ENCODE assay signal across 8 mouse cellular contexts in the genomic region with DNA sequence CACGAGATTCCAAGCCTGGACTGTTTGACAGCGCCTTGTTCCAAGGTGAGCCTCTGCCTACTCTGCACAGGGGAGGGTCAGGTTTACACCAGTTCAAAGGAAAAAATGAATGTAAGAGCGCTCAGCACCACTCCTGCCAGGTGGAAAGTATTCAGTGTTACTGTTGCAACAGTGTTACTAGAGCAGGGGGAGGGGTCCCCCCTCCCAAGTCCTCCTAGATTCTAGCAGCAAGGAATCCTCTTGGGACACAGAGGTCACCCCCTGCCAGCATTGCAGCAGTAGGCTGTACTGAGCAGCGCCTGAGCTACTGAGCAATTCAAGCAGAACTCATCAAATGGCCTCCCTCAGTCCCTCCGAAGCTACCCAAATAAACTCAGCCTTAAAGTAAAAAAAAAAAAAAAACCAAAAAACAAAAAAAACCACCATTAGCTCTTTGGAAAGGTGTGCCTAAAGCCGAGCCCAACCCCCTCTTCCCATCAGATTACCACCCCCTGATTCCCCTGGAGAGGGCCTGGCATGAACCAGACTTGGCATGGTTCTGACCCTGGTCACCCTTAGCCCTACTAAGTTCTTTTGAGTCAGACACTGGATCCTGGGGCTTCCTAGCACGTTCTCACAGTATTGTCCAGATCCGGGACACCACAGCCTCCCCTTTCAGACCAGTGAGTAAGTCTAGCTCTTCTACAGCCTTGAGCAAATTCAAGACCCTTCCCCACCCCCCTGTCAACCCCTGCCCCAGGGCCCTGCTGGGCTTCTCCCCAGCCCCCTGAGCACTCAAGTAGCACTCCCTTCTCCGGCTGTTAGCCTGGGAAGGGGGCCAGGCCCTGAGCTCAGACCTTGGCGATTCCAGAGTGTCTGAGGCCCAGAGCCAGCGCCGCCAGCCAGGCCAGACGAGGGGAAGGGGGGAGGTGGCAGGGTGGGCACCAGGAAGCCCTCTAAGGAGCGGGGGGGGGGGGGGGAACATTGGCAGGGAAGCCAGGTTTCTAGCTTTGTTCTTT. TPM values are rescaled to one million over a fixed set of nuclear protein-coding genes. Genes with fewer than 3 reads are reported as not detected.
DNase-seq lines count a peak whose midpoint lies in the region; ATAC-seq and TF ChIP-seq lines count a peak whose summit lies in the region.

A gene (plus strand): TSS at position 585 of the 998 bp plus-strand sequence.

- intact Hi-C loops in heart, adult 2 months (cut with DNase I): no loop called here

- H3K27me3 ChIP-seq in heart, adult 2 months (ENCODE audit: control insufficient read depth, insufficient read depth, low read length): no peaks in the 10 kb centered on the region
- no peaks in the 10 kb centered on the region for H3K27me3 ChIP-seq in kidney, adult 2 months (replicated peaks; ENCODE audit: control insufficient read depth, insufficient read depth, low read length)
- peaks cover 97% of the 10 kb centered on the region for H3K27me3 ChIP-seq in liver, embryonic 12.5 days (replicated peaks)
- peaks cover 14% of the 10 kb centered on the region for H3K27me3 ChIP-seq in neural tube, embryonic 14.5 days (ENCODE audit: control insufficient read depth, insufficient read depth, low read length)

- H3K4me2 ChIP-seq in liver, embryonic 12.5 days: peak within 1 kb of the TSS; percentile 69
- H3K4me2 ChIP-seq in neural tube, embryonic 14.5 days (ENCODE audit: low read depth, low read length): peak within 1 kb of the TSS; percentile 98

- 45% methylated on average over 14 of the region's 14 CpGs for WGBS in heart, adult 2 months
- 52% methylated on average over 11 of the region's 14 CpGs for WGBS in kidney, adult 2 months
- WGBS in liver, embryonic 12.5 days (ENCODE audit: insufficient replicate concordance): 40% methylated on average over 14 of the region's 14 CpGs
- 18% methylated on average over 13 of the region's 14 CpGs for WGBS in neural tube, embryonic 14.5 days

- no peak for TF ChIP-seq POLR2A in heart, adult 2 months (IDR thresholded peaks at IDR 0.05; ENCODE audit: insufficient read depth, low read depth, low read length)
- TF ChIP-seq POLR2A in kidney, adult 2 months (IDR thresholded peaks at IDR 0.05; ENCODE audit: low read depth, low read length): no peak

- H3K36me3 ChIP-seq in heart, adult 2 months (ENCODE audit: control insufficient read depth, insufficient read depth, low read length): no peaks in the 10 kb centered on the region
- no peaks in the 10 kb centered on the region for H3K36me3 ChIP-seq in kidney, adult 2 months (ENCODE audit: control insufficient read depth, insufficient read depth, low read length)
- H3K36me3 ChIP-seq in liver, embryonic 12.5 days: no peaks in the 10 kb centered on the region
- no peaks in the 10 kb centered on the region for H3K36me3 ChIP-seq in neural tube, embryonic 14.5 days (ENCODE audit: control insufficient read depth, insufficient read depth, low read length)

- peak within 1 kb of the TSS; percentile 88 for H3K27ac ChIP-seq in heart, adult 2 months
- H3K27ac ChIP-seq in kidney, adult 2 months (ENCODE audit: insufficient read depth, low read depth, low read length): peak within 1 kb of the TSS; percentile 67
- H3K27ac ChIP-seq in liver, embryonic 12.5 days: peak within 1 kb of the TSS; percentile 45; the same call in 1 of the 2 replicates
- H3K27ac ChIP-seq in neural tube, embryonic 14.5 days (ENCODE audit: low read depth, low read length): peak within 1 kb of the TSS; percentile 73

- no peak for ATAC-seq in liver, embryonic 12.5 days
- ATAC-seq in neural tube, embryonic 14.5 days (ENCODE audit: low read depth): peak; percentile 68; the same call in 1 of the 2 replicates

- TF ChIP-seq EP300 in heart, adult 2 months (IDR thresholded peaks at IDR 0.05; ENCODE audit: insufficient read depth, low read depth, low read length): no peak

- DNase-seq in layer of hippocampus, adult 11-12 months (ENCODE audit: low spot score): peak; percentile 40
- no peak for DNase-seq in layer of hippocampus, adult 9-10 months (ENCODE audit: low spot score)
- DNase-seq in cerebellum, postnatal 25 days: peak; percentile 85 to 89
- peak; percentile 84 to 85 for DNase-seq in heart, adult 2 months
- DNase-seq in kidney, adult 2 months: peak; percentile 51
- no peak for DNase-seq in thymus, postnatal 25 days

- no peaks in the 10 kb centered on the region for H3K9me3 ChIP-seq in liver, embryonic 12.5 days (replicated peaks)
- no peaks in the 10 kb centered on the region for H3K9me3 ChIP-seq in neural tube, embryonic 14.5 days (ENCODE audit: control insufficient read depth, low read length)

- peaks cover 9% of the 10 kb centered on the region for H3K4me1 ChIP-seq in heart, adult 2 months (ENCODE audit: control insufficient read depth, insufficient read depth, low read length)
- 0 out of 2 replicates have a peak, but pooled peaks cover 3% of the 10 kb centered on the region for H3K4me1 ChIP-seq in kidney, adult 2 months (ENCODE audit: control insufficient read depth, insufficient read depth, low read length)
- H3K4me1 ChIP-seq in liver, embryonic 12.5 days: peaks cover 27% of the 10 kb centered on the region
- peaks cover 18% of the 10 kb centered on the region; the same call in 1 of the 2 replicates for H3K4me1 ChIP-seq in neural tube, embryonic 14.5 days (ENCODE audit: control insufficient read depth, insufficient read depth, low read length)

- H3K9ac ChIP-seq in heart, adult 2 months (ENCODE audit: low read depth, low read length): peak within 1 kb of the TSS; percentile 88
- H3K9ac ChIP-seq in liver, embryonic 12.5 days: peak within 1 kb of the TSS; percentile 62
- H3K9ac ChIP-seq in neural tube, embryonic 14.5 days (replicated peaks; ENCODE audit: low read depth, low read length): peak within 1 kb of the TSS; percentile 81

- no peak for TF ChIP-seq CTCF in heart, adult 2 months (IDR thresholded peaks at IDR 0.05)
- TF ChIP-seq CTCF in kidney, adult 2 months (conservative IDR thresholded peaks at IDR 0.05; ENCODE audit: insufficient read depth, insufficient read length, low read depth, low read length): no peak

- no peaks in the 10 kb centered on the region for H3K79me2 ChIP-seq in heart, adult 2 months (replicated peaks; ENCODE audit: control insufficient read depth, insufficient read depth, low read length)

- peak within 1 kb of the TSS; percentile 72 for H3K4me3 ChIP-seq in heart, adult 2 months
- peak within 1 kb of the TSS; percentile 72 for H3K4me3 ChIP-seq in kidney, adult 2 months (ENCODE audit: insufficient read depth, low read depth, low read length)
- H3K4me3 ChIP-seq in liver, embryonic 12.5 days: peak within 1 kb of the TSS; percentile 54
- peak within 1 kb of the TSS; percentile 59 for H3K4me3 ChIP-seq in neural tube, embryonic 14.5 days (ENCODE audit: low read depth, low read length)

RNA-seq across cellular contexts. Expression of the gene that starts here (rescaled TPM):
- total RNA-seq in heart, adult 2 months (2021): 10 to 100 TPM; 30.7 to 34.2 TPM
- polyA plus RNA-seq in heart, adult 2 months (2012; rRNA removed): 61.3 and 61.5 TPM in 2 replicates
- 52.8 and 61.8 TPM in 2 replicates for polyA plus RNA-seq in kidney, adult 2 months (2012; rRNA removed)
- polyA plus RNA-seq in liver, embryonic 12.5 days (2016; fragmentation: Nextera tagmentation; extraction: Ambion mirVana): 3.7 and 3.8 TPM in 2 replicates
- 14.0 and 25.7 TPM in 2 replicates for polyA plus RNA-seq in neural tube, embryonic 14.5 days (2014; fragmentation: Nextera tagmentation; extraction: Ambion mirVana)

Comparison
In these comparisons a context has a peak if more than half of its experiments do, and no peak if none do; other contexts are left out.
1. DNase-seq: peak in layer of hippocampus, adult 11-12 months (single experiment), cerebellum, postnatal 25 days (2 of 2), heart, adult 2 months (2 of 2) and kidney, adult 2 months (single experiment); none in layer of hippocampus, adult 9-10 months (single experiment) and thymus, postnatal 25 days (single experiment).
2. Peak in every context shown above with its lines, with median percentiles within 50 percentile points of each other: H3K27ac ChIP-seq, H3K4me3 ChIP-seq and H3K9ac ChIP-seq.